Mouse (Mus musculus) myocyte (in vitro differentiated cells): ENCODE measurements around the gene Ncoa3.

ENCODE experiments used
- E2F4 ChIP-seq: IDR thresholded peaks from one replicate; pipeline ENCODE4 v1.6.1; 2011; ENCODE audit warnings: mild to moderate bottlenecking, control low read depth, moderate library complexity; ENCODE audit not compliant: insufficient read depth
- MAX ChIP-seq: IDR thresholded peaks from one replicate; pipeline ENCODE4 v1.6.1; 2011; ENCODE audit warnings: low read depth, mild to moderate bottlenecking, control low read depth
- MYOG ChIP-seq, 3 experiments: IDR thresholded peaks; one replicate each; pipeline ENCODE4 v1.6.1; 2011; ENCODE audit warnings: control low read depth in 2 of 3, low read depth in 2 of 3, mild to moderate bottlenecking in 2 of 3; ENCODE audit not compliant: insufficient read length in 2 of 3, control insufficient read depth in 1 of 3, insufficient read depth in 1 of 3
- POLR2A ChIP-seq: IDR thresholded peaks from one replicate; pipeline ENCODE4 v1.6.1; 2011; ENCODE audit warnings: low read depth, mild to moderate bottlenecking, control low read depth, moderate library complexity; ENCODE audit not compliant: insufficient read length
- USF1 ChIP-seq: IDR thresholded peaks from one replicate; pipeline ENCODE4 v1.6.1; 2011; ENCODE audit warnings: low read depth, mild to moderate bottlenecking, control low read depth, moderate library complexity

DNA sequence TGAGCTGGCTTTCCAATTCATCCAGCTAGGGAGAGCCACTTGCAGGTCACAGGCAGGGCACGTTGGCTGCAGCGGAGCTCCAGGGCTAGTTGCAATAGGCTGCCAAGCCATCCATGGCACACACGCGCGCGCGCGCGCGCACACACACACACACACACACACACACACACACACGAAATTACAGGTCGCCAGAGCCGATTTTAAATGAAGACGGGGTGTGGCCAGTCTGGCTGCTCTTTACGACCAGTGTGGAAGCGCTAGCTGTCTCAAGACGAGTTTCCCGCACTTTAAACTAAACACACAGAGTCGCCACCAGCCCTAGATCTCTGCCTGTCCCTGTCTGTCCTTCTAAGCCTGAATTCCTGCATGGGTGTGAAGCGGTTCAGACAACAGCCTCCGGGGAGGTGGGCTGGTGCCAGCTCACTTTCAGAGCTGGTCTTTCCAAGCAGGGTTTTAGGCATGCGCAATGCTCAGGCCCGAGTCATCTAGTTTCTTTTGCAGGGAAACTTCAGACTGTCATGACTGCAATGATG lies 5.4 kb upstream of the Ncoa3 start:
- no peak for TF ChIP-seq POLR2A
- no peak for TF ChIP-seq E2F4
- TF ChIP-seq MYOG (IDR thresholded peaks at IDR 0.05; ENCODE audit: control insufficient read depth in 1 of 3, insufficient read depth in 1 of 3, insufficient read length in 2 of 3, low read depth in 2 of 3) = peak in 1 of 3 experiments; percentile 2
- no peak for TF ChIP-seq MAX
- TF ChIP-seq USF1 = no peak
